Mouse (Mus musculus) small intestine, adult 2 months (tissue): ENCODE measurements around the gene Melk.

Experiments
- CTCF ChIP-seq: fragments of 200-500 bp; IDR thresholded peaks from 2 replicates; pipeline ENCODE4 v1.5.1; 2012; ENCODE audit warnings: low read depth, mild to moderate bottlenecking, control low read depth, inconsistent platforms, low read length, moderate library complexity, mixed read lengths; ENCODE audit not compliant: insufficient replicate concordance, insufficient read length; ENCODE audit errors: extremely low read depth
- POLR2A ChIP-seq: fragments of 200-500 bp; IDR thresholded peaks from 2 replicates; pipeline ENCODE4 v1.6.1; 2012; ENCODE audit warnings: low read depth, mild to moderate bottlenecking, control low read depth, inconsistent platforms, low read length, moderate library complexity

DNA sequence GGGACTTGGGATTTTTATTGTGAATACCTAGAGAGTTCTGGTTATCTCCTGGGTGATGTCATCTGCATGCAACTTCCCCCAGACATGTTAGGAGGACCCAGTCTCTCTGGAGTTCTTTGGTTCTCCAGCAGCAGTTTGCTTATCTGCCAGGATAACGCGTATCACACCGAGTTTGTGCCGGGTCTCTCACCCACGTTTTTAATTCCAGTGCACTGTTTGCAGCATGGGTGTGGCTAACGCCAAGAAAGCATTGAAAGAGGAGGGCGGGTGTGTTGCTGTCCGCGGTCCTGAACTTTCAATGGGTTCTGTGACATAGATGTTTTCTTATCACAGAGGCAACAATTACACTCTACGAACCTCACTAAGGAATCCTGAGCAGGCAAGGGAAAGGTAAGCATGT lies 40.4 kb upstream of the Melk start:
- TF ChIP-seq CTCF = no peak
- no peak for TF ChIP-seq POLR2A
